Mouse (Mus musculus) liver, adult (tissue): ENCODE results near the gene Galns.

Experiments
- GATA4 ChIP-seq: IDR thresholded peaks from 2 replicates; pipeline ENCODE4 v1.6.1; 2014; ENCODE audit warnings: mild to moderate bottlenecking, low read length; ENCODE audit not compliant: insufficient replicate concordance

Galns gene

DNA sequence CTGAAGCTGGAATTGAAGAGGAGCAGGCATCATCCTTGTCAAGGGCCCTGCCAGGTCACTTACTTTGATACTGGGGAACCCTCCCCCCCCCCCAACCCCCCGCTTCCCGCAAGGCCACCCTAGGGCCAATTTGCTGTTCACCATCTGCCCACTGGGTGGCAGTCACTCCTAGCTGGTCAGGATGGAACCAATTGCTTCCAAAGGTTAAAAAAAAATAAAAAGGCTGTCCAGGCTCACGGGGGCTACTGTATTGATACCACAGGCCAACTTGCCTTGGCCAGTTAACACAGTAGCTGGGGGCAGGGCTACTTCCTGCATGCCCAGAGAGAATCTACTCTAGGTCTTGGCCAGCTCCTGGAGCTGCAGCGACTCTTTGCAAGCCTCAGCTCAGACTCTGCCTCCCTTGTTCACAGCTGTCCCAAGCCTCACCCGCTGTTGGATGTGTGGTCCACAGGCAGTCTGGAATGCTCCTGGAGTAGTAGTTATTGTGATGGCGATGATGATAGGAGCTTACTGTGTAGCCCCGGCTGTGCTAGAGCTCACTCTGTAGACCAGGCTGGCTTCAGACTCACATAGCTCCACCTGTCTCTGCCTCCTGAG, 6.8 kb upstream of the Galns start:
- no peak for TF ChIP-seq GATA4

DNA sequence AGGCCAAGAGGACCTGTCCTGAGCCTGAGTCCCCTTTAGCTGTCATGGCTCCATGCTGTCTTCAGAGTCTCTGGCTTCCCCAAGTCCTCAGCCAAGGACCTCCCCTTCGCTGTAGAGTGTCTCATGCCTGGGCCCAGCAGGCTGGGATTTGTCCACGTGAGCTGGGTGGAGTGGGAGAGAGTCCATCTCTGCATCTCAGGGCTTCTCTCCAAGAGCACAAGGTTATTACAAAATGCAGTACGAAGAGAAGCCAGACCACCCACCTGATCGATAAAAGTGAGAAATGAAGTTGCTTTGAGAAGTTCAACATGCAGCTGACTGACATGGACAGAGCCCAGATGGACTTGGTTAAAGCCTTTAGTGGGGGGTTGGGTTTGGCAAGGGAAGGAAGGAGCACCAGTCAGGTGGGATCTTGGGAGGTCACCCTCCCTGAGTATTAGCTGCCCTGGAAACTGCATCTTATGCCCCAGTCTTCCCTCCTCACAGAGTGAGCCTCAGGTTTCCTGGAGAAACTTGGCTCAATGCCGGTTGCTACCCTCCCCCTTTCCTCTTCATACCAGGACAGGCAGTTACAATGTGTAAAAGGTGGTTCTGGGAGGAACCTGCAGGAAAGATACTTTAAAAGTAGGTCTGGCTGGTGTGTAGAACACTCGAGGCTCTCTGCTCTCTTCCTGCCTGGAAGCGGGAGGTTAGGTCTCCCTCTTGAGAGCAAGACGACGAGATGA, 5.1 kb upstream of the Galns start:
- TF ChIP-seq GATA4 = no peak

- no peak for TF ChIP-seq GATA4
Measured at GRCm38 (mm10) chr8:122610612-122611277, 518 bp downstream of the Galns start.

GRCm38 (mm10) chr8:122610209-122610608, 1.1 kb downstream of the Galns start:
- TF ChIP-seq GATA4 = no peak

DNA sequence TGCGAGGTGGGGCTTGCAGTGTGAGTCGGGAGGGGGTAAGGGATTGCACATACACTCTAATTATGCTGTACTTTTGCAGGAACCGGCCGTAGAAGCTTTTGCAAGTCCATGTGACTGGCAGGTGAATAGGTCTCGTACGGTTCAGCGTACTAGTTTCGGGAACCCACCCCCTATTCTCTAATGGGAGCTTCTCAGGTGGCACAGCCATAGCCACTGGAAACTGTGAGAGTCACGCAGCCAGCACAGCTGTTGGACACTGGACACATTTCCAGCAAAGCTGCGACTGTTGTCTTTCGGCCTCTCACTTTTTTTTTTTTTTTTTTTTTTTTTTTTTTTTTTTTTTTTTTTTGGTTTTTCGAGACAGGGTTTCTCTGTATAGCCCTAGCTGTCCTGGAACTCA, 4.5 kb downstream of the Galns start:
- TF ChIP-seq GATA4 = no peak

GRCm38 (mm10) chr8:122605367-122605766, 5.9 kb downstream of the Galns start:
- no peak for TF ChIP-seq GATA4

DNA sequence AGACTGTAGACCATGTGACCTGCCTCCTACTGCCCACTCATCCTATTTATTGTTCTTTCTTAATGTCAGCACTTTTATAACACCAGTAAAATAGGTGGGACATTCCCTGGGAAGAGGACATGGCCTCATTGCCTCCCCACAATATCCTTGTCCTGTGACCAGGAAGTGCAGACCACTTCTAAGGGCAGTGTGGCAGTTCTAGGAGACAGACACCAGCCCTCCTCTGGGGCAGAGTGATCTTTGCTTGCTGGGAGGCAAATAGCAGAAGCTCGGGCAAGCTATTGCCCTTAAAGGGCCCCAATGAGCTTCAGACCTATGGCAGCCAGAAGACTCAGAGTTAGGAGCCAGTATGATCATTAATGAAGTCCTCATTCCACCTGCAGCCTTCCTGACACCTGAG, 6.6 kb downstream of the Galns start:
- no peak for TF ChIP-seq GATA4

DNA sequence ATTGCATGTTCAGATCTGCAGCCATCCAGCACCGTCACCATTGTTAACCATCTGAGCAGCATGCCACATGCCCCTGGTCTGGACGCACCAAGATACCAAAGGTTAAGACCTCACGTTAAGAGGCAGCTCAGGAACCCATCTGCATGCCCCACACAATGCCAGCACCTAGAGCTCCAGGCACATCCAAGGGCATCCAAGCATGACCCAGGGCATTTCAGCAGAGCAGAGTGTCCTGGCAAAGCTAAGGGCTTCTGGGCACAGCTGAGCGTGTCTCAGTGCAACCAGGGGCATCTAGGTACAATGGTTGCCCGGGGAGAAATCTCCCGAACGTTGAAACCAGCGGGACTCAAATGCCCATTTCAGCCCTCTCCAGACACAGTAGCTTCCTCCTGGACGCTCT, 10.6 kb downstream of the Galns start:
- no peak for TF ChIP-seq GATA4

DNA sequence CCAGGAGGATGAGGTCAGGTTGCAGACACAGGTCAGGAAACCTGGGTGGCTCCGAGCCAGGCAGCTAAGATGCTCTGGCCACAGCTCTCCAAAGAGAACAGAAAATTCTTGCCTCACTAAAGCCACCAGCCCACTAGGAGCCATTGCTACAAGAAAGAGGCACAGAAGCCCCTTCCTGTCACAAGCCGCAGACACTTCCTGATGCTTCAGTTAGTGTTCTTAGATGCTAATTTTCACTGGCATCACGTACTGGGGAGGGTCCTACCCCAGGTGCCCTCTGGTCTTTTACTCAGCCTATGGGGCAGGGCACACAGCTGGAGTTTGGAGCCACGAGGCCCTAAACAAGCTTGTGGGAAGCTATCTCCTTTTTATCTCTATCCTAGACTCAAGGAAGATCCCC, 15.2 kb downstream of the Galns start:
- TF ChIP-seq GATA4 = no peak

- no peak for TF ChIP-seq GATA4
Measured at GRCm38 (mm10) chr8:122593783-122594507, 17.3 kb downstream of the Galns start.

- TF ChIP-seq GATA4 = no peak
Measured at GRCm38 (mm10) chr8:122593240-122593639, 18.0 kb downstream of the Galns start.

GRCm38 (mm10) chr8:122586749-122587148, 24.5 kb downstream of the Galns start:
- TF ChIP-seq GATA4 = no peak

DNA sequence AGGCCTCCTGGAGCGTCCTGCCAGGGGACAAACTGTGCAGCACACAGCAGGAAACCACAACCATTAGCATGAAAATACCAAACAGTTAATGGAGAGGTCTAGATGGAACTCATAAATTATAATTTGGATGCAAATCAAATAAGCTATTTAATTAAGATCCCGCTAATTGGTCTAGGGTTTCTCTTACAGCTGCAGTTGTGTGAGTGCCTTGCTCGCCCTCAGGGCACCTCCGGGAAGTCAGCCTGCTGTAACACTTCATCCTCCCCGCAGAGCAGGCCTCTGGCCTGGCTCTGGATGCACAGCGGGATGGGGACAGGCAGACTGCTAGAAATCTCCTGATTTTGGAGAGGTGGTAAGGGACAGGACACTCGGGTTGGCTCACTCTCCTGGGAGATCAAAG, 25.1 kb downstream of the Galns start:
- TF ChIP-seq GATA4 = no peak

DNA sequence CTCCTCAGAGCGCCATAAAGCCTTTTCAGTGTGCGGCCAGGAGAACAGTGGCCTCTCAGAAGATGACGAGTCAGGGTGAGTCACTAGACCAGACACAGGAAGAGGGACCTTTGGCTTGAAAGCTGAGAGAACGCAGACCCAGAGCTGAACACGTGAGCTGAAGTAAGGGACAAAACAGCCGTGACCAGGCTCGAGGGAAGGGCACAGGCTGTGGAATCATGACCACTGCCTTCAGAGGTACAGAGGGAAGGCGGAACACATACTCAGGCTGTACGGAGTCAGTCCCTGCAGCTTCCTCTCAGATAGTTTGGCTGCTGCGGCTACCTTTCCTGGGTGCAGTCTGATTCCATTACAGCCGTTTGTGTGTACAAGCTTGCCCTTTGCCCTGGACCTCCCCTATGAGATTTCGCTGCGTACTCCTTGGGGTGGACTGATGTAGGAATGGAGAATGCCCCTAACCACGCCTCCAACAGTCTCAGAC, 25.8 kb downstream of the Galns start:
- TF ChIP-seq GATA4 = no peak

DNA sequence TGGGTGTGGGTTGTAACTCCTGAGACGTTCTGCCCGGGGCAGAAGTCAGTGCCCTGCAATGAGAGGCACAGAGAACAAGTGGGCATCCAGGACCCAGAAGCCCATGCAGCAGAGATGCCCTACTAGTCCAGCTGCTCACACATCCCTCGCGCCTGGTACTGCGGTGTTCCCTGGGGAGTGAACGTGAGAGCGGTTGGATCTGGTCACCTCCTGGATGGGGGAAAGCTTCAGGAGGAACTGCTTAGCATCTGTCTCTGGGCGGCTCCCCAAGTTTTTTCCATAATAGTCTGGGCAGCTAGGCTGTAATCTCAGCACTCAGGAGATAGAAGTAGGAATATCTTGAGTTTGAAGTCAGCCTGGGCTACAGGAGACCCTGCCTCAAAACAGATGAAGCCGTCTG, 26.3 kb downstream of the Galns start:
- TF ChIP-seq GATA4 = no peak

DNA sequence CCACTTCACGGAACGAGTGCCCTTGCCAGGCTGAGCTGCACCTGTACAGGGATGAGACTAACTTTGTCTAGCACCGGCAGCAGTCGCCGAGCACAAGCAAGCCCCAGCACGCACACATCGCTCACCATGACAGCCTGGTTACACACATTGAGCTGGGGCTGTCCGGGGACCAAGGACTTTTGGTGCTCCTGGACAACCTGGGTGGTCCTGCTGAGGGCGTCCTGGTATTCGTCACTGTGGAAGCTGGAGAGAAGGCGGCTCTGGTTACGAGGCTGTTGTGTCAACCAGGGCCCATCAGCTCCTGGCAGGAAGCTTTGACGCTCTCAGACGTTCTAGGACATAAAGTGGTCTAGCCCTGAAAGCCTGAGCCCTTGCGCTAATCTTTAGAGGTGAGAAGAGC, 30.3 kb downstream of the Galns start:
- no peak for TF ChIP-seq GATA4
